Mouse (Mus musculus): ENCODE measurements at regions not wholly inside any gene's neighbourhood (a gene's known extent, or its start where the extent isn't known, plus 50 kb on each side); places are given as distances from the start of the nearest gene placed in this dataset.

DNA sequence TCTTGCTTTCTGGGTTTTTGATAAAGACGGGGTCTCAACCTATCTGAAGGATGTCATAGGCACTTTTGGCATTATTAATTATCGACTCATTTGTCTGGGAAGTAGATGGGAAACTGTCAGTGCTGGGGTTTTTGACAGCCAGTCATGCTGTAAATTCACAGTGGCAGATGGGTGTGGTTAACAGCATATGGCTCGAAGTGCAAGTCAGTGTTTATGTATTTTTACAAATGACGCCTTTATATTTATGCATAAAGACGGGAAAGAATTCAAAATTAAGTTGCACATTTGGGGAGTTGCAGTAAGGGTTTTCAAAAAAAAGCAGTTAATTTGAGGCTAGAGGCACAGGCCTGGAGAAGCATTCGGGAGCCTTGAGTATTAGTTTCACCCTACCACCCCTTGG is 206.8 kb upstream of the Cdh5 start:
- no peak for DNase-seq (ENCODE audit: low spot score)

GRCm38 (mm10) chr8:103895132-103895531 is 206.3 kb upstream of the Cdh5 start:
- no peak for DNase-seq (ENCODE audit: low spot score)

DNA sequence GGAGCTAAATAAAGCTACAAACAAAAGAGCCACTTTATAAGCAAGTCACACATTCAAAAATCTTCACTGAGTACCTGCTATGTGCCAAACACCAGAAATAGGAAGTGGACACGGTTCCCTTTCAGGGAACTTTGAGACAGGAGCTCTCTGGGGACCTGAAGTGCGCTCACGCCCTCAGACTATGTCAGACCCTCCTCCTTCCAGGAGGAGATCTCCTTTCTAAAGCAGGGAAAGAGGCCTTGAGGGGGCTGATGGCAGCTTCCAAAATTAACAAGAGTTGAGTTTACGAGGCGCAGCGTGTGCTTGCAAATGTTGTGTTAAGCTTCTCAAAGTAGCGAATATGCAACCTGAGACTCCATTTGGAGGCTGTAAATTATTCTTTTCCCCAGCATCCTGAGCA is 204.0 kb upstream of the Cdh5 start:
- no peak for DNase-seq (ENCODE audit: low spot score)

DNA sequence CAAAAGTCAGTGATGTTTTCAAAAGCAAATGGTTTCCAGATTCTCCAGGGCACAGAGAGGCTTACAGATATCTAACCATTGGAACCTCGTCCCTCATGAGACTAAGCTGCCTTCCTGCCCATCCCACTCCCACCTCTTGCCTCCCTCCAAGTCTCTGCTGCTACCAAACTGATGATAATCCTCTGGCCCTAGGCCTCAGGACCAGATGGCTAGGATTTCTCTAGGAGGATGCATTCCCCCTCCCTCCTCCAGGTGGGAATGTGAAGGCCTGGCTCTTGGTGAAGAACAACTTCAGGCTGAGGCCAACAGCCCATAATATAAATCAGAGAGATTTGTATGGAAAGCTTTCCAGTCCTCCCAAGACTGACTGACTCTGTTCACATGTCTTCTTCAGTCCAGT is 198.9 kb upstream of the Cdh5 start:
- DNase-seq (ENCODE audit: low spot score), result no peak

DNA sequence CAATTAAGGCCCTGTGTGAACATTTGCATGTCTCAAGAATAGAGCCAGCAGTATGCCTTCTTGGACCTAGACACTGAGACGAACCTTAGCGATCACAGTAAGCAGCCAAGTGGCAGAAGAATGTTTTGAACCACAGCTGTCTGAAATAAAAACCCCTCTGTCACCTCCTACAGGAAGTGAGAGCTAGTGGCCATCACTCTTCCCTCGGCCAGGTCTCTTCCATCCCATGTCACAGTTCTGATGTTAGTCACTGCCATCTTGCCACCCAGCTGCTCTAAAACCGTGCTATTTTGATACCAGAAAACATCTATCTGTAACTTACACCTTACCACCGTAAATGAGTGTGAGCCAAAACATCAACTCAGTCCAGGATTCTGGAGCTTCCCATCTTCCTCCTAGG is 197.8 kb upstream of the Cdh5 start:
- DNase-seq (ENCODE audit: low spot score), result no peak

DNA sequence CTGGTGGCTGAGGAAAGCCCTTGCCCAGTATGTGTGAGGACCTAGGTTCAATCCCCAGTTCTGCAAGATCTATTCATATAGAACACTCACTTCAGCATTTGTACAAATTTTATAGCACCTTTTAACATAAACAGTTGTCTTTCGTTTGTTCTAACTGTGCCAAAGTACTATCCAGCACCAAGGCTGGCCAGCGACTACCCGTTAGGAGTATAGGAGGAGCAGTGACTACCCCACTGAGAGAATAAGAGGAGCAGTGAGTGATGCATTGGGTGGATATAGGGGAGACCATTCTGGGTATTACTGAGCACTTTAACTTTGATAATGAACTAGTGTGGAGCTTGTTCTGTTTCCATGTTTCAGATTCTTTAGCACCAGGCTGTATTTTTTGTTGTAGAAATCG is 193.8 kb upstream of the Cdh5 start:
- no peak for DNase-seq (ENCODE audit: low spot score)

GRCm38 (mm10) chr8:103911287-103912015 is 190.0 kb upstream of the Cdh5 start:
- no peak for DNase-seq (ENCODE audit: low spot score)

DNA sequence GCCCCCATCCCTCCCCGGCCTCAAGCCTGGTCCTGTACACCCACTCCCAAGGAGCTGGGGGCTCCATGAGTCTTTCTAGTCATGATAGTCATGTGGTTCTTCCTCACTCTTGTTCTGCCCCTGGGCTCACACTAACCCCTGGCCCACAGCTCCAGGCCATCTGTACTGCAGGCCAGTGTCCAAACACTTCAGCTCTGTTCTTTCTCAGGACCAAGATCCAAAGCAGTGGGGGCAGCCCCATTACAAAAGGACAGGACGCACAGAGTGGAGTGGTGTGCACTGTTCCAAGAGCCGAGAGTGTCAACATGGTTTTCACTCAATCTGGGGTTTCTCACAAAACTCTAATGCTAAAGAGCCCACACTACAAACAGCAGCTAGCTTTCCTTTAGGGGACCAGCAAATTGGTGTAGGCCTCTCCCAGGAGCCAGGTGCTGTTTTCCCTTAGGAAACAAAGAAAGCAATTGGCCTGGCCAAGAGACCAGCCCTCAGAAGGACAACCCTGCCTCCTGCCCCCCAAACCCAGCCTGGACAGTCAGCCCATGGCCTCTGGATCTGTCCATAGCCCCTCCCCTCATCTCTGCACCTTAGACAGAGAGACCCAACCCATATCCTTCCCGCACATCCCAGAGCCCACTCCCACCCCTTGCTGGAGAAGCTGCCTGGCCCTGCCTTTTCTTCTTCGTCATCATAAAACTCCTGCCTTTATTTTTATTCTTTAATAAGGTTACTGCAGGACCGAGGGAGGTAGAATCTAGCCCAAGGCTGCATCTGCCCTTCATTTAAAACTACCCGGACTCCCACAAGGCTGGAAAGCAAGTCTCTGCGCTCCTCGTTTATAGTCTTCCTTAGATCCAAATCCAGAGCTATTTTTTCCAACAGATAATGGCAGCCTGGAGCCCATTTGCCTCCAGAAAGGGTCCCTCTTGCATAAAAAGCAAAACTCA is 188.2 kb upstream of the Cdh5 start:
- DNase-seq (ENCODE audit: low spot score), result no peak

DNA sequence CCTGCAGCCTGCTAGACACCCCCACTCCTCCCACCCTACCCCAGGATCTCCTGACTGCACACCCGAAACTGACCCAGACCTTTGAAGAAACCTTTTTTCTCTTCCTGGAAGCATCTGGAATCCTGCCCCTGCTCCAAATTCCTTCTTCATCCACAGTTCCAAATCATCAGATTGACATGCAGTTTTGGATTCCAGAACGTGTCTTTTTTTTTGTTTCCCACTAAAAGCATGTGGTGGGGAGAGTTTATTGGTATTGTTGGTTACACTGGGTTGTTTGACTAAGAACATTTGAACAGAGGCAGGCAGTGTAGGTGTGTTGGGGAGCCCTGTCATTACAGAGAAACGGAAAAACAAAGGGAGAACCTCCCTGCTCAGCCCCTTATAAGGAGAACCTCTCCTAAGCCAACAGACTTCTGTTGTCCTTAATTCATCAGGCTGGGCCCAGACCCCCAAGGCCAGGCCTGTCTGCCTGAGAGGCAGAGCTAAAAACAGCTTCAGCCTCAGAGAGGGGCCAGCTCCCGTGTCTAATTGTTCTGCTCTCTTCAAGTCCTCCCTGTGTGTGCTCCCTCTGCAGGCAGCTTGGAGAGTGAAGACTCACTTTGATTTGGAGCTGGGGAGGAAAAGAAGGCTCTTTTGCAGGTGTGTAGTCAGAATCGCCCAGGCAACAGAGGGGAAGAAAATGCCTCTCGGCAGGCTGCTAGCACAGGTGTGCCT is 187.3 kb upstream of the Cdh5 start:
- no peak for DNase-seq (ENCODE audit: low spot score)

DNA sequence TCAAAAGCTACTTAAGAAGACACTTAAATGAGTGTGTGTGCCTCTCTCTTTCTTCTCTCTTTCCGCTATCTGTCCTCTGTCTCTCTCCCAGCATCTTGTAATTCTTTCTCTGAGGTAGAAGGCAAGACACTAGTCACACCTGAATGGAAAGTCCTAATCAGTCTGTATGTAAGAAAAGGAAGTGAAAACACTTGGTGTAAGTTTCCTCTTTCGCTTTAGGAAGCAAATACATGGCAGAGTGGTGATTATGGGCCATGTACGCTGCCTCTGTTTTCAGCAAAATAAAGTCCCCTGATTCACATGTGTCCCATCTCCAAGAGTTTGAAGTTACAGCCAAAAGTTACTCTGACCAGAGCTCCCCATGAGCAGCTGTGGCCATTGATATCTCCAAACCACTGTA is 182.1 kb upstream of the Cdh5 start:
- no peak for DNase-seq (ENCODE audit: low spot score)

DNA sequence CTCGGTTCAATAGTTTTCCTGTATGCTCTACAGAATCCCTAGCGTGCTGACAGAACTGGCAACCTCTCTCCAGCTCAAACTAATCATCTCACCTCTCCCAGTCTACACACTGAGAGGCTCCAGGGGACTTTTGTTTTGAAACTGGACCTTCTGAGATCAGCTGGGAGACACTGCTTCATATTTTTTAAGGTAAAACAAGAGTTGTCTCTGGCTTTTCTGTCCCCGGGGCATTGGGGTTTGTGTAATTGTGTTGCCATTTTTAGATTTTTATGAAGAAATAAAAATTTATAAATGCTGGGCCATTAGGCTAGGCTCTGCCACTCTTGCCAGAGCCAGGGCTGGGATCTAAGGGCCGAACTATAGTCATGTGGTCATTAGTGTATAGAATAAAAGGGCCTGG is 179.8 kb upstream of the Cdh5 start:
- no peak for DNase-seq (ENCODE audit: low spot score)

DNA sequence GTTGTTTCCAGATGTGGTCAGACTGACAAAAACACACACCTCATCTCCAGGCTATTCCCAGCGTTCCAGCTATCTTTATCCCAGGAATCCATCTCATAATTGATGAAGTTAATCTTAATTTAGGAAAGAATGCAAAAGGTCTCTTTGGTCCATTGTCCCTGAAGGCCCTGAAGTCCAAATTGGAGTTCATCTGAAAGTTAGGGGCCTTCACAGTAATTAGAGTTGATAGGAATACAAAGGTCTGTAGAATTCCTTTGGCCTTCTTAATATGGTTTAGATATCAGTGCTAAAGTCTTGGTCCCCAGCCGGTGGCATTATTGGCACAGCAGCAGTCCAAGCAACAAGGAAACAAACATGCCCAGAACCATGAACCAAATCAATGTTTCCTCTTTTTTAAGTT is 178.7 kb upstream of the Cdh5 start:
- DNase-seq (ENCODE audit: low spot score), result no peak

DNA sequence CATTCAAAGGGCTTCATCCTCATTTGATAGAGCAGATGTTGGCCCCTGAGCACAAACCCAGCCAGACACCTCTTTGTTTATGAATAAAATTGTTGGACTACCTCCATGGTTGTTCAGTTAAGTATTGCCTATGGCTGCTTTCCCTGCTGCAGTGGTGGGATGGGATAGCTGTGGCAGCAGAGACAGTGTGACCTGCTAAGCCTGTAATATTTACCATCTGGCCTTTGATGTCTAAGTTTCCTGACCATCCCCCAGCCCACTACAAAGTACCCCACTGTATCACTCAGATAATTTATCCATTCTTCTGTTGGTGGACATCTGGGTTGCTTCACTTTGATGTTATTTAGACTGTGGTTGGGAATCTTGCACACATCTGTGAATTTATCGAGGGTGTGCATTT is 168.7 kb upstream of the Cdh5 start:
- DNase-seq (ENCODE audit: low spot score), result no peak

DNA sequence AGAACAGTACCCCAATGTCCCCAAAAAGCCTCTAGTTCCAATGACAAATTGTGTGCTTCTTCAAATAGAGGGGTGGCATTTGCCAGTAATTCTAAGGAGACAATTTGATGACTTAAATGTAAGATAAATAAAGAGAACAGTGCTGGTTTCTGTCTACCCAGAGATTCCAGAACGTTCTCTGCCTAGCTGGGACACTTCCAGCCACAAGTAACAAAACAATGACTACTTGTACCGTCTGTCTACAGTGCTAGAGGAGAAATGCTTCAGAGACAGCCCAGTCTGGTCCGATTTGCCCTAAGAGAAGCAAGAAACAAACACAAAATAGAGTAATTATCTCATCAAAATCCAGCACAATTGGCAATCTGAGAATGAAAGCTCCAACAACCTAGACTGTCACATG is 164.9 kb upstream of the Cdh5 start:
- no peak for DNase-seq (ENCODE audit: low spot score)

DNA sequence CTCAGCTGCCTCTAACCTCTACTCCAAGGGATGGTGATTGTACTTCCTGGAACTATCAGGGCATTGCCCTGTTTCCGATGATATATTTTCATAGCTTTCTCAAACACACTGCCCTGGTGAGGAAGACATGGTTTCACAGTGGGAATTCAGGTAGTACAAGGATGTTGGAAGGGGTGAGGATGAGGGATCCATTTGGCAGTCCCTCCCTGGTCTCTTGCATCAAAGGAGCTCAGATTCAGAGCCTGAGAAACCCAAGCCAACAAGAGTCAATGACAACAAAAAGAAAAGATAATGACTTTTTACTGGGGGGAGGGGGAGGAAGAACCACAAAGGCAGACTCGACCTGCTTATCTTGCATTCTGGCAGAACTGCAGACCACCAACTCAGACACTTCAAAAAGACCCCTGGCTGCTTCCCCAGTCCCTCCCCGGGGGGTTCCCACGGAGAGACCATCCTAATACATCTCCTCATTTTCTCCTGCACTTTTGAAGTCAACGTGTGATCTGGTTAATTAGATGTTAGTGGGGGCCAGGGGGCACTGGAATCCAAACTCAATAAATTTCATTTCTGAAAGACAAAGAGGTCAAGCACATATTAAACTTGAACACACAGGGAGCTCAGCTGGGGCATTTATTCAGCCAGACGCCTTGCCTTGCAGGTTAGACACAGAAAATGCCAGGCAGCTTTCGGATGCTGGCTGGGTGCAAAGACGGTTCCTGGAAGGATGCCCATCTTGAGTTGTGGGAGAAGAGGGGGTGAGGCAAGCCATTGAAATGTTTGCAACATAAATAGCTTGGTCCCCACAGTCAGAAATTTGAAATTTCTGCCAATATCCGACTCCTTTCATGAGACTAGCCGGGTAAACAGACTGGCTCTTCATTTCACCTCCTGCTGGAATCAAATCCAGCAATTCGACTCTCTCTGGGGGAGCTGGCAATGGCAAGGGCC is 162.9 kb upstream of the Cdh5 start:
- no peak for DNase-seq (ENCODE audit: low spot score)

DNA sequence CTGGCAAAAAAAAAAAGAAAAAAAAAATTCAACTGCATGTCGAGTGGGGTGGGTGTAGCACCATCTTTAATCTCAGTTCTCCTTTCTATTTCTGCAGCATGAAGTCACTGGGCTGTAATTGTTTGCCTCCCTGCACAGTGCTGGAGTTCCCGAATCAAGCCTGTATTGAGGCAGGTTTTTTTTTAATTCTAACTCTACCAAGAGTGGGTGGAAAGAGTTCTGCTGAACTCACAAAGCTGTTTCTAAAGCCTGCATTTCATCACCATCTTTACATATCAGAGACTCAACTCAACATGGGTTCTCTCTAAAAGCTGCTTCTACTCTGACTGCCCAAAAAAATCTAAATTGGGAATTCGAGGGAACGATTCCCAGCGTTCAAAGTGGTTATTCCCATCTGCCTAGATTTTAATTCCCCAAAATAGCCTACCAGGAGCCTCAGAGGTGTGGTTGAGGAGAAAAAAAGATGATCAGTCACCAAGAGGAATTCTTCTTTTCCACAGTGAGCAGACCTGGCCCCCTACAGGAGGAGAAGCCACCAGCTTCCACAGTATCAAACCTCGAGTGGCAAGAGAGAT is 160.4 kb upstream of the Cdh5 start:
- no peak for DNase-seq (ENCODE audit: low spot score)

DNA sequence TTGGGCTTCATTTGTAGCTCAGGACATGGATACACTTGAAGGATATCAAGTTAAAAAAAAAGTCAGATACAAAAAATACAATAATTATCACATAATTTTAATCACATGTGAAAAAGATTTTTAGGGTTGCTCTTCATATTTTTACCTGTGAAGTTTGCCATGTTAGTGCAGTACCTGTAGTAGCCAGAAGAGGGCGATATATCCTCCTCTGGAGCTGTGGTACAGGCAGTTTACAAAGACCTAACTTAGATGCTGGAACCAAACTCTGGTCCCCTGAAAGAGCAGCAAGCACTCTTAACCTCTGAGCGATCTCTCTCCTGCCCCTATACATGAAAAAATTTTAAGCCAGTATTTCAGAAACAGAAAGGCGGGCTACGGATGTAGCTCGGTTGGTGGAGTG is 153.0 kb upstream of the Cdh5 start:
- no peak for DNase-seq (ENCODE audit: low spot score)

- no peak for DNase-seq (ENCODE audit: low spot score)
Observed at GRCm38 (mm10) chr8:103950460-103950859, 151.0 kb upstream of the Cdh5 start.

DNA sequence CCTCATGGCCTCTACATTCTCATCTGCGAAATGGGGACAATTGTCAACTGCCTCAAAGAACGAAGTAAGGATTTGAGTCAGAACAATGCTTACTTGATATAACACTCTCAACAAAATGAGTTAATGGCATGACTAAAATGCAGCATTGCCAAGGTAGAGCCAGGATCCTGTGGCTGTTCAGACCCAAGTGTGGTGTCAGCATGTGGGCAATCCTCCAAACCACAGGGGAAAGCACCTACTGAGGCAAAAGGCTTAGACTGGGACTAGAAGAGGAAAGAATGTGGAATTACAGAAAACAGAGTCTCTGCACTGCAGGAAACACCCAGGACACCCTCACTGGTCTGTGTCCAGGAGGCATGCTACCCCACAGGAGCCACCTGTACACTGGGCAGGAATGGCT is 147.8 kb upstream of the Cdh5 start:
- no peak for DNase-seq (ENCODE audit: low spot score)

DNA sequence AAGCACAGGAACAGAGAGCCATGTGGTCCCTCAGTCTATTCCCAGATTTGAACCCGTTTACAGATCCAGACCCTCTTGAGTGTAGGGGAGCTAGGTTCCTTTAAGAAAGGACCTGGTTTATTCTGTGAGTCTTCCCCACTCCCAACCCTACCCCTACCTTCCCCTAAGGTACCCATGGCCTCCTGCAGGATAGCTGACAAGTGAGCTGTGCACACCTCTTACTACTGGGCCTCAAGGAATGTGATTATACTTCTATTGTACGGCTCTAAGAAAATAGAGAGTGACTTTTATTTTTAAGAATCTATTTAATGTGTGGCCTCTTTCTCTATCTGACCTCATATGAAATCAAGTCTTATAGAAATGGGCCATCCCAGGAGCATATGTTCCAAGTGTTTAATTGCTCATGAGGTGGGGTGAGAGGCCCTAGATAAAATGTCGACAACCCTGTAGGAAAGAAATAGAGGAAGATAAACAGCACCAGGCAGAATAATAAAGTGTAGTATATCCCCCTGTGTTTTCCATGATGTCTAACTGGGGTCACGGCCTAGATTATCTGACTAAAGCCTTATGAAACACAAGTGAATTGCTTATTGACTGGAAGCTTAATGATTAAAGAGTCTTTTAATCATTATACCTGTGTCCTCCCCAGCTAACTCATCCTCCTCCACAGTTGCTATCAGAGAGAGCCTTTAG is 145.7 kb upstream of the Cdh5 start:
- no peak for DNase-seq (ENCODE audit: low spot score)
